Mouse (Mus musculus): ENCODE measurements around the gene Lrrc75b. TPM values are rescaled to one million over a fixed set of nuclear protein-coding genes. Genes with fewer than 3 reads are reported as not detected.

The Lrrc75b gene
- polyA plus RNA-seq, 1 experiment from 2014 or later = 38.9 TPM

DNA sequence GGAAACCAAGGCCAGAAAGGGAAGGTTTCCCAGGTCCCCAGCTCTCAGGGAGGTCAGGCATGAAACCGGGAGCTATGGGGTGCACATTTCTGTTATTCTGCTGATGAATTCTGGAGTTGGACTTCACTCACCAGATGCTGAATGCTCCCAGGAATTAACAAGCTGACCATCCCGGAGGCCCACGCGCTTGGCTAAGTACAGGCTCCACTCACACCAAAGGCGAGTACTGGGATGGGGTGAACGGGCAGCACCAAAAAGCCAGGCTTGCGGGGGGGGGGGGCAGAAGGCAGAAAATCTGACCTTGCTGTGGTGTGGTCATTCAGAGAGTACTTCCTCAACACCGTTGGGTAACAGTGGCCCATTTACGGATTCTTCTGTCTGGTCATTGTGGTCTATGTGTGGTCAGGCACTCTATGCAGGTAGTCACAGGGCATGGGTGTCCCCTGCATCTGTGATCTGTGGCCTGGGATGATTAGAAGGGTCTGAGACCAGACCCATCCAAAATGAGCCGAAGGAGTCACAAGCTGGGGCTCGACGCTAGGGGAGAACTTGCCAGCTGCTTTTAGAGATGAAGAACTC, 4.6 kb upstream of the Lrrc75b start:
- ATAC-seq = no peak
- Histone ChIP-seq H3K4me1 (ENCODE audit: control insufficient read depth, insufficient read depth, low read depth, low read length) (peaks cover 15% of the 10 kb centered on the region), H3K9ac (ENCODE audit: low read depth, low read length) (no peak overlapping the region), H3K4me3 (ENCODE audit: low read length) (no peak overlapping the region), H3K4me2 (ENCODE audit: low read length) (no peak overlapping the region), H3K36me3 (ENCODE audit: control insufficient read depth, insufficient read depth, low read length) (no peaks in the 10 kb centered on the region), H3K27ac (ENCODE audit: low read depth, low read length) (no peak overlapping the region), H3K27me3 (replicated peaks; ENCODE audit: control insufficient read depth, insufficient read depth, low read length) (no peaks in the 10 kb centered on the region), H3K9me3 (ENCODE audit: control insufficient read depth, low read length) (no peaks in the 10 kb centered on the region)
- 91% methylated on average over 12 of the region's 12 CpGs for WGBS

GRCm38 (mm10) chr10:75562596-75562995, 2.5 kb upstream of the Lrrc75b start:
- ATAC-seq = no peak
- Histone ChIP-seq H3K36me3 (ENCODE audit: control insufficient read depth, insufficient read depth, low read length) (no peaks in the 10 kb centered on the region), H3K4me3 (ENCODE audit: low read length) (no peak overlapping the region), H3K9ac (ENCODE audit: low read depth, low read length) (no peak overlapping the region), H3K4me1 (ENCODE audit: control insufficient read depth, insufficient read depth, low read depth, low read length) (peaks cover 22% of the 10 kb centered on the region), H3K27me3 (replicated peaks; ENCODE audit: control insufficient read depth, insufficient read depth, low read length) (no peaks in the 10 kb centered on the region), H3K4me2 (ENCODE audit: low read length) (no peak overlapping the region), H3K27ac (ENCODE audit: low read depth, low read length) (no peak overlapping the region), H3K9me3 (ENCODE audit: control insufficient read depth, low read length) (no peaks in the 10 kb centered on the region)
- WGBS = 88% methylated on average over 8 of the region's 8 CpGs

DNA sequence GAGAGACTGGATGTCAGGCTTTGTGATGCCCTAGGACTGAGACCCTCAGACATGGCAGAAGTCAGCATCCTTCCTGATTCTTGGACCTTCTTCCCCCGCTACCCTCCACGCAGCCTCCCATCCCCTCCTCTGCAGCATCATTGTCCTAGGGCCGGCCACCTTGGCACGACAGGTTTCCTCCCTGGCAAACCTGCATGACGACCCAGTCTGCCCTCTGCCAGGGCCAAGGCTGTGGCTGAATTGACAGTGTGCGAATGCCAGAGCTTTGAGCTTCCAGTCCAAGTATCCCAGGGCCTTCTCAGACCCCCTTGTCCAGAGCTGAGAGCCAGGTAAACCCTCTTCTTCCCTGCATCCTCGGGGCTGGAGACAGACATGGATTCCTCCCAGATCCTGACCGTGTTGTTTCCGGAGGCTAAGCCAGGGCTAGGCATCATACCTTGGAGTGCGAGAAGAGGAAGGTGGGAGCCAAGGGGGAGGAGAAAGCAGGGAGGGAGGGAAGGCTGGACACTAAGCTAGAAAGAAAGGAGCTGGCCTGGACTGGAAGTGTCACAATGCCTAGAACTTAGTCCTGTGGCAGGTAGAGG, 1.0 kb upstream of the Lrrc75b start, which contains the start of gene Ggt1:
Gene Ggt1, plus strand, starts transcription at position 534 of the 584 bp plus-strand sequence.
- whole genome bisulfite sequencing = 48% methylated on average over 10 of the region's 10 CpGs
- H3K36me3 ChIP-seq (ENCODE audit: control insufficient read depth, insufficient read depth, low read length) = peaks cover 4% of the 10 kb centered on the region

GRCm38 (mm10) chr10:75560549-75560899, 394 bp upstream of the Lrrc75b start:
- peak overlapping the region; percentile 89 for H3K4me2 ChIP-seq (ENCODE audit: low read length)
- H3K4me3 ChIP-seq (ENCODE audit: low read length) = peak overlapping the region; percentile 73
- H3K4me1 ChIP-seq (ENCODE audit: control insufficient read depth, insufficient read depth, low read depth, low read length) = peaks cover 40% of the 10 kb centered on the region
- 7% methylated on average over 6 of the region's 6 CpGs for WGBS
- peaks cover 8% of the 10 kb centered on the region for H3K36me3 ChIP-seq (ENCODE audit: control insufficient read depth, insufficient read depth, low read length)
- ATAC-seq = peak; percentile 35; the same call in 1 of the 2 replicates
- H3K27me3 ChIP-seq (replicated peaks; ENCODE audit: control insufficient read depth, insufficient read depth, low read length) = no peaks in the 10 kb centered on the region
- H3K9me3 ChIP-seq (ENCODE audit: control insufficient read depth, low read length) = no peaks in the 10 kb centered on the region
- H3K9ac ChIP-seq (ENCODE audit: low read depth, low read length) = peak overlapping the region; percentile 94
- H3K27ac ChIP-seq (ENCODE audit: low read depth, low read length) = peak overlapping the region; percentile 97

More for the DNA sequence above, 1.0 kb upstream of the Lrrc75b start, which contains the start of gene Ggt1:
- Histone ChIP-seq H3K27ac (ENCODE audit: low read depth, low read length) (peak within 1 kb of the TSS; percentile 97), H3K4me1 (ENCODE audit: control insufficient read depth, insufficient read depth, low read depth, low read length) (peaks cover 36% of the 10 kb centered on the region), H3K4me2 (ENCODE audit: low read length) (peak within 1 kb of the TSS; percentile 89), H3K4me3 (ENCODE audit: low read length) (peak within 1 kb of the TSS; percentile 73), H3K27me3 (replicated peaks; ENCODE audit: control insufficient read depth, insufficient read depth, low read length) (no peaks in the 10 kb centered on the region), H3K9ac (ENCODE audit: low read depth, low read length) (peak within 1 kb of the TSS; percentile 94), H3K9me3 (ENCODE audit: control insufficient read depth, low read length) (no peaks in the 10 kb centered on the region)
- no peak for ATAC-seq

GRCm38 (mm10) chr10:75559041-75559675, 972 bp downstream of the Lrrc75b start:
- Histone ChIP-seq H3K4me3 (ENCODE audit: low read length) (peak overlapping the region; percentile 73), H3K9me3 (ENCODE audit: control insufficient read depth, low read length) (no peaks in the 10 kb centered on the region), H3K36me3 (ENCODE audit: control insufficient read depth, insufficient read depth, low read length) (peaks cover 17% of the 10 kb centered on the region), H3K27ac (ENCODE audit: low read depth, low read length) (peak overlapping the region; percentile 97), H3K4me2 (ENCODE audit: low read length) (peak overlapping the region; percentile 89), H3K27me3 (replicated peaks; ENCODE audit: control insufficient read depth, insufficient read depth, low read length) (no peaks in the 10 kb centered on the region), H3K9ac (ENCODE audit: low read depth, low read length) (peak overlapping the region; percentile 94), H3K4me1 (ENCODE audit: control insufficient read depth, insufficient read depth, low read depth, low read length) (peaks cover 40% of the 10 kb centered on the region)
- WGBS = 2% methylated on average over 14 of the region's 14 CpGs
- peak; percentile 10 for ATAC-seq

DNA sequence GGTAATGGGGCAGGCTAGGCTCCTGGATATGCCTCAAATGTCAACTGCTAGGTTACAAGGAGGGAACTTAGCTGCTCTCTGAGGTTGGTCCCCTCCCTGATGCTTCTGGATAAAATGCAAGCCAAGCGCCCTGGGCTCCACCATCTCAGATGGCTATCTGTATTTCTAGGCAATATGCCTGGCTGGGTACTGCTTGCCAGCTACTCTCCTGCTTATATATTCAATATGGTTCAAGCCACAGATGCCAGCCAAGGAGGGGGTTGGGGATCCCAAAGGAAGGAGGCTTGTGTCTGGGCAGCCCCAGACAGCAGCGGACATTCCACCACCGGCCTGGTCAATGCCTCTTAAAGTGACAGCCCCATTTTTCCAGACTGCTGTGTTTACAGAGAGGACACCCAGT, 1.6 kb downstream of the Lrrc75b start:
- Histone ChIP-seq H3K4me3 (ENCODE audit: low read length) (peak overlapping the region; percentile 73), H3K27me3 (replicated peaks; ENCODE audit: control insufficient read depth, insufficient read depth, low read length) (no peaks in the 10 kb centered on the region), H3K36me3 (ENCODE audit: control insufficient read depth, insufficient read depth, low read length) (peaks cover 23% of the 10 kb centered on the region), H3K4me1 (ENCODE audit: control insufficient read depth, insufficient read depth, low read depth, low read length) (peaks cover 40% of the 10 kb centered on the region), H3K27ac (ENCODE audit: low read depth, low read length) (peak overlapping the region; percentile 97), H3K9me3 (ENCODE audit: control insufficient read depth, low read length) (no peaks in the 10 kb centered on the region), H3K9ac (ENCODE audit: low read depth, low read length) (peak overlapping the region; percentile 53), H3K4me2 (ENCODE audit: low read length) (peak overlapping the region; percentile 89)
- WGBS = 13% methylated on average over 3 of the region's 3 CpGs
- peak; percentile 52 for ATAC-seq

DNA sequence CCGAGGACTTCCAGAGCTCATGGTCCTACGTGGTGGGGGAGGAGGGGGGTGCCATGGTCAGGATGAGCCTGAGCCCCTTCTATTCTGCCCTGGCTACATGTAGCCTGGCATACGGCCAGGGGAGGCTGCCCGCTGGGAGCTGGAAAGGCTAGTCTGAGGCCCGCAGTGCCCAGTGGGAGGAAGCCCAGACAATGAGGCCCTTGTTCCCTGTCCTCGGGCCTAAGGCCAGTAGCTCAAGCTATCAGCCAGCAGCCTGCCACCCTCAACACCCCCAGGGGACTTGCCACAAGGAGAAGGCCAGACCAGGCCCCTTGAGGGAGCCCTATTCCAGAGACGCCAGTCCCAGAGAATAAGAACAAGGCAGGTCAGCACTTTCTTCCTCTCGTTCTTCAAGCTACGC, 4.1 kb downstream of the Lrrc75b start:
- Histone ChIP-seq H3K4me3 (ENCODE audit: low read length) (no peak overlapping the region), H3K36me3 (ENCODE audit: control insufficient read depth, insufficient read depth, low read length) (peaks cover 24% of the 10 kb centered on the region), H3K4me1 (ENCODE audit: control insufficient read depth, insufficient read depth, low read depth, low read length) (peaks cover 35% of the 10 kb centered on the region), H3K4me2 (ENCODE audit: low read length) (peak overlapping the region; percentile 18; the same call in 1 of the 2 replicates), H3K27me3 (replicated peaks; ENCODE audit: control insufficient read depth, insufficient read depth, low read length) (no peaks in the 10 kb centered on the region), H3K9me3 (ENCODE audit: control insufficient read depth, low read length) (no peaks in the 10 kb centered on the region), H3K27ac (ENCODE audit: low read depth, low read length) (peak overlapping the region; percentile 72), H3K9ac (ENCODE audit: low read depth, low read length) (peak overlapping the region; percentile 6; the same call in 1 of the 2 replicates)
- 16% methylated on average over 9 of the region's 9 CpGs for WGBS
- peak; percentile 75 for ATAC-seq

- Histone ChIP-seq H3K4me3 (ENCODE audit: low read length) (no peak overlapping the region), H3K9ac (ENCODE audit: low read depth, low read length) (no peak overlapping the region), H3K4me1 (ENCODE audit: control insufficient read depth, insufficient read depth, low read depth, low read length) (peaks cover 30% of the 10 kb centered on the region), H3K9me3 (ENCODE audit: control insufficient read depth, low read length) (no peaks in the 10 kb centered on the region), H3K36me3 (ENCODE audit: control insufficient read depth, insufficient read depth, low read length) (peaks cover 24% of the 10 kb centered on the region), H3K27ac (ENCODE audit: low read depth, low read length) (peak overlapping the region; percentile 36), H3K4me2 (ENCODE audit: low read length) (peak overlapping the region; percentile 18; the same call in 1 of the 2 replicates), H3K27me3 (replicated peaks; ENCODE audit: control insufficient read depth, insufficient read depth, low read length) (no peaks in the 10 kb centered on the region)
- no peak for ATAC-seq
- 56% methylated on average over 6 of the region's 6 CpGs for WGBS
Measured at GRCm38 (mm10) chr10:75555557-75555956, 4.6 kb downstream of the Lrrc75b start.

- Histone ChIP-seq H3K4me2 (ENCODE audit: low read length) (no peak overlapping the region), H3K27ac (ENCODE audit: low read depth, low read length) (no peak overlapping the region)
- WGBS = 92% methylated on average over 8 of the region's 8 CpGs
Measured at GRCm38 (mm10) chr10:75554090-75554489, 6.0 kb downstream of the Lrrc75b start.

More at GRCm38 (mm10) chr10:75554090-75554489, 6.0 kb downstream of the Lrrc75b start:
- Histone ChIP-seq H3K9ac (ENCODE audit: low read depth, low read length) (no peak overlapping the region), H3K9me3 (ENCODE audit: control insufficient read depth, low read length) (no peaks in the 10 kb centered on the region), H3K4me3 (ENCODE audit: low read length) (no peak overlapping the region), H3K27me3 (replicated peaks; ENCODE audit: control insufficient read depth, insufficient read depth, low read length) (no peaks in the 10 kb centered on the region), H3K36me3 (ENCODE audit: control insufficient read depth, insufficient read depth, low read length) (peaks cover 24% of the 10 kb centered on the region), H3K4me1 (ENCODE audit: control insufficient read depth, insufficient read depth, low read depth, low read length) (peaks cover 23% of the 10 kb centered on the region)
- ATAC-seq = no peak

All from hindbrain, embryonic 16.5 days (tissue).